Mouse (Mus musculus): ENCODE measurements at regions not wholly inside any gene's neighbourhood (a gene's known extent, or its start where the extent isn't known, plus 50 kb on each side); places are given as distances from the start of the nearest gene placed in this dataset.

GRCm38 (mm10) chr13:75204417-75204816 lies 114.8 kb downstream of the Pcsk1 start:
- DNase-seq (ENCODE audit: low spot score in 2 of 2), result no peak

GRCm38 (mm10) chr13:75223944-75224343 lies 134.3 kb downstream of the Pcsk1 start:
- no peak for DNase-seq (ENCODE audit: low spot score in 2 of 2)

- no peak for DNase-seq (ENCODE audit: low spot score in 2 of 2)
Measured at GRCm38 (mm10) chr13:75225581-75226297, 136.1 kb downstream of the Pcsk1 start.

- DNase-seq (ENCODE audit: low spot score in 2 of 2), result peak in 1 of 2 experiments; percentile 32
Measured at GRCm38 (mm10) chr13:75227616-75228277, 138.1 kb downstream of the Pcsk1 start.

- DNase-seq (ENCODE audit: low spot score in 2 of 2), result no peak
Measured at GRCm38 (mm10) chr13:75236424-75236823, 146.8 kb downstream of the Pcsk1 start.

Data from natural killer cell, adult 2 months (primary cell).